Comparison of ENCODE assay signal across 17 mouse cellular contexts in the genomic region with DNA sequence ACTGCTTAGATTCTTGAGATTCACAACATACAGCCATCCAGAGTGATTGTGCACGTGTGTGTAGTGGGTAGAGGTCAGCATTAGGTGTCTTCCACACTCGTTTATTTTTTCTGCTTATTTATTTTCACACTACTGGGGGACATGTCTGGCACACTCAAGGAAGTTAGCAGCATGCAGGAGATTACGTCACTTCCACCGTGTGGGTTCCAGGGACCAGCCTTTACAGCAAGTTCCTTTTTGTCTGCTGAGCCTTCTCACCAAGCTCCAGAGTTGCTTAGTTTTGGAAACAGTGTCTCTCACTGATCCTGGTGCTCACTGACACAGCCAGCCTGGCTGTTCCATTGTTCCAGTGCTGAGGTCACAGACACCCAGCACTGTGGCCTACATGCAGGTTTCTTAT. TPM values are rescaled to one million over a fixed set of nuclear protein-coding genes. Genes with fewer than 3 reads are reported as not detected.
DNase-seq lines count a peak whose midpoint lies in the region; ATAC-seq and TF ChIP-seq lines count a peak whose summit lies in the region.
"Had no signal": no experiment of that assay in that cellular context is flagged by ENCODE, and none has a peak within 500 bp of the region (broad histone marks: within the 10 kb centered on the region; RNA-seq: fewer than 3 reads in every experiment).

No protein-coding gene starts in this region.

- 89% methylated on average over 4 of the region's 4 CpGs for WGBS in forebrain, embryonic 11.5 days

- peaks cover 53% of the 10 kb centered on the region for H3K4me1 ChIP-seq in G1E (ENCODE audit: insufficient read depth, low read depth, low read length)
- H3K4me1 ChIP-seq in megakaryocyte, embryonic 14.5 days, result peaks cover 55% of the 10 kb centered on the region
- 0 out of 2 replicates have a peak, but pooled peaks cover 2% of the 10 kb centered on the region for H3K4me1 ChIP-seq in forebrain, embryonic 11.5 days (replicated peaks; ENCODE audit: control insufficient read depth, insufficient read depth, low read length)

- TF ChIP-seq CTCF in G1E (IDR thresholded peaks at IDR 0.05; ENCODE audit: low read depth, low read length), result no peak

- H3K36me3 ChIP-seq in G1E (replicated peaks), result peaks cover 64% of the 10 kb centered on the region
- peaks cover 50% of the 10 kb centered on the region for H3K36me3 ChIP-seq in megakaryocyte, embryonic 14.5 days (replicated peaks; ENCODE audit: low read length)
- peaks cover 6% of the 10 kb centered on the region; the same call in 1 of the 2 replicates for H3K36me3 ChIP-seq in forebrain, embryonic 11.5 days (ENCODE audit: control insufficient read depth, insufficient read depth, low read length)

- no peak overlapping the region for H3K4me3 ChIP-seq in G1E (ENCODE audit: low read depth, low read length)
- peak overlapping the region; percentile 83 for H3K4me3 ChIP-seq in megakaryocyte, embryonic 14.5 days (replicated peaks)
- no peak overlapping the region for H3K4me3 ChIP-seq in forebrain, embryonic 11.5 days (ENCODE audit: low read depth, low read length)
- H3K4me3 ChIP-seq: midbrain, embryonic 15.5 days; neural tube, embryonic 13.5 days had no signal

- no peak for ATAC-seq in G1E (ENCODE audit: extremely low read depth, insufficient number of reproducible peaks, low FRiP score, poor library complexity, severe bottlenecking)
- ATAC-seq in granulocyte monocyte progenitor cell, adult 5-6 weeks (replicated peaks; ENCODE audit: poor library complexity, severe bottlenecking), result peak; percentile 69
- ATAC-seq in forebrain, embryonic 11.5 days (replicated peaks; ENCODE audit: low FRiP score), result no peak
- ATAC-seq: midbrain, embryonic 15.5 days had no signal

- H3K27ac ChIP-seq in forebrain, embryonic 11.5 days (ENCODE audit: low read depth, low read length), result no peak overlapping the region
- H3K27ac ChIP-seq: kidney, postnatal 0 days; midbrain, embryonic 15.5 days; neural tube, embryonic 13.5 days had no signal

- no peak overlapping the region for H3K4me2 ChIP-seq in forebrain, embryonic 11.5 days (ENCODE audit: low read depth, low read length, severe bottlenecking)
- H3K4me2 ChIP-seq: lung, embryonic 14.5 days; midbrain, embryonic 15.5 days; neural tube, embryonic 13.5 days had no signal

- H3K9me3 ChIP-seq in G1E (replicated peaks), result no peaks in the 10 kb centered on the region
- H3K9me3 ChIP-seq in megakaryocyte, embryonic 14.5 days, result no peaks in the 10 kb centered on the region
- H3K9me3 ChIP-seq in forebrain, embryonic 11.5 days (ENCODE audit: control insufficient read depth, low read length), result no peaks in the 10 kb centered on the region
- H3K9me3 ChIP-seq: midbrain, embryonic 15.5 days; neural tube, embryonic 13.5 days had no signal

- peak; percentile 45 for DNase-seq in layer of hippocampus, adult 11-12 months (ENCODE audit: low spot score)
- no peak for DNase-seq in layer of hippocampus, adult 8-10 months (ENCODE audit: low spot score in 2 of 2)
- DNase-seq in G1E (ENCODE audit: low spot score), result peak; percentile 14
- no peak for DNase-seq in forebrain, embryonic 11.5 days (ENCODE audit: low spot score)
- DNase-seq in embryo, embryonic 10 days (ENCODE audit: low spot score), result no peak
- no peak for DNase-seq in cerebellum, adult 9-10 months
- DNase-seq: cerebellum, adult 8-10 months; lung, embryonic 14.5 days had no signal

- no peaks in the 10 kb centered on the region for H3K27me3 ChIP-seq in G1E (ENCODE audit: insufficient read depth, low read length)
- H3K27me3 ChIP-seq in megakaryocyte, embryonic 14.5 days (replicated peaks), result no peaks in the 10 kb centered on the region
- no peaks in the 10 kb centered on the region for H3K27me3 ChIP-seq in forebrain, embryonic 11.5 days (ENCODE audit: control insufficient read depth, insufficient read depth, low read length)

- H3K9ac ChIP-seq in forebrain, embryonic 11.5 days (ENCODE audit: low read length), result no peak overlapping the region
- H3K9ac ChIP-seq: lung, embryonic 14.5 days; midbrain, embryonic 15.5 days; neural tube, embryonic 13.5 days had no signal

RNA-seq across cellular contexts. Expression of gene Gm17324, which starts 2.8 kb away (rescaled TPM):
- 1 to 10 TPM in 1 of 4 experiments, under 1 TPM in 3; 0.60 to 1.3 (median 0.79) TPM for total RNA-seq in layer of hippocampus, adult 8-10 months (2022)
- total RNA-seq in G1E (2014; fragmentation: Nextera tagmentation), result not detected in 2 replicates
- 0.35 TPM in 1 of 2 replicates, not detected in the other for total RNA-seq in G1E (2017)
- 0.08 TPM in 1 of 2 replicates, not detected in the other for polyA plus RNA-seq in G1E (2012)
- not detected in 2 replicates for total RNA-seq in granulocyte monocyte progenitor cell, adult 5-6 weeks (2014; fragmentation: Nextera tagmentation)
- total RNA-seq in granulocyte monocyte progenitor cell, adult 5-6 weeks (2017), result 0.46 TPM in 1 of 2 replicates, not detected in the other
- 0.54 TPM in 1 of 2 replicates, not detected in the other for polyA plus RNA-seq in megakaryocyte, embryonic 14.5 days (2012; ENCODE audit: insufficient read depth, low replicate concordance)
- polyA plus RNA-seq in forebrain, embryonic 11.5 days (2014; fragmentation: Nextera tagmentation; extraction: Ambion mirVana), result 0.72 and 0.80 TPM in 2 replicates
- total RNA-seq: heart, postnatal 10 days had no signal
- polyA plus RNA-seq: small intestine, adult 2 months had no signal

RNA-seq across cellular contexts. Expression of gene Mto1, which starts 3.4 kb away (rescaled TPM):
- total RNA-seq in layer of hippocampus, adult 8-10 months (2022), result 10 to 100 TPM; 20.4 to 27.7 (median 26.1) TPM
- 39.3 and 41.4 TPM in 2 replicates for total RNA-seq in G1E (2014; fragmentation: Nextera tagmentation)
- 35.1 and 35.5 TPM in 2 replicates for total RNA-seq in G1E (2017)
- polyA plus RNA-seq in G1E (2012), result 13.7 and 18.3 TPM in 2 replicates
- 27.8 and 43.2 TPM in 2 replicates for total RNA-seq in granulocyte monocyte progenitor cell, adult 5-6 weeks (2014; fragmentation: Nextera tagmentation)
- total RNA-seq in granulocyte monocyte progenitor cell, adult 5-6 weeks (2017), result 30.2 and 31.5 TPM in 2 replicates
- polyA plus RNA-seq in megakaryocyte, embryonic 14.5 days (2012; ENCODE audit: insufficient read depth, low replicate concordance), result 5.6 and 19.5 TPM in 2 replicates
- polyA plus RNA-seq in forebrain, embryonic 11.5 days (2014; fragmentation: Nextera tagmentation; extraction: Ambion mirVana), result 28.0 and 30.6 TPM in 2 replicates

RNA-seq across cellular contexts. Expression of gene Cgas, which starts 8.3 kb away (rescaled TPM):
- 1 to 10 TPM in 2 of 4 experiments, under 1 TPM in 2; 0.68 to 1.5 (median 0.91) TPM for total RNA-seq in layer of hippocampus, adult 8-10 months (2022)
- total RNA-seq in G1E (2014; fragmentation: Nextera tagmentation), result not detected in 2 replicates
- 0.12 and 0.16 TPM in 2 replicates for total RNA-seq in G1E (2017)
- polyA plus RNA-seq in G1E (2012), result 0.02 TPM in 1 of 2 replicates, not detected in the other
- total RNA-seq in granulocyte monocyte progenitor cell, adult 5-6 weeks (2014; fragmentation: Nextera tagmentation), result 23.1 and 24.9 TPM in 2 replicates
- 20.1 and 23.2 TPM in 2 replicates for total RNA-seq in granulocyte monocyte progenitor cell, adult 5-6 weeks (2017)
- polyA plus RNA-seq in megakaryocyte, embryonic 14.5 days (2012; ENCODE audit: insufficient read depth, low replicate concordance), result 2.0 and 2.8 TPM in 2 replicates
- polyA plus RNA-seq in forebrain, embryonic 11.5 days (2014; fragmentation: Nextera tagmentation; extraction: Ambion mirVana), result 0.39 and 0.44 TPM in 2 replicates

RNA-seq across cellular contexts. Expression of gene Eef1a1, which starts 37.6 kb away (rescaled TPM):
- total RNA-seq in layer of hippocampus, adult 8-10 months (2022), result 1,000 to 10,000 TPM; 2,504 to 3,682 (median 3,062) TPM
- total RNA-seq in G1E (2014; fragmentation: Nextera tagmentation) (20,210 and 21,324 TPM in 2 replicates), G1E (2017) (8,565 and 9,264 TPM in 2 replicates)
- polyA plus RNA-seq in G1E (2012), result 1,062 and 1,118 TPM in 2 replicates
- total RNA-seq in granulocyte monocyte progenitor cell, adult 5-6 weeks (2014; fragmentation: Nextera tagmentation), result 11,615 and 12,636 TPM in 2 replicates
- total RNA-seq in granulocyte monocyte progenitor cell, adult 5-6 weeks (2017), result 9,337 and 10,965 TPM in 2 replicates
- polyA plus RNA-seq in megakaryocyte, embryonic 14.5 days (2012; ENCODE audit: insufficient read depth, low replicate concordance), result 154 and 597 TPM in 2 replicates
- polyA plus RNA-seq in forebrain, embryonic 11.5 days (2014; fragmentation: Nextera tagmentation; extraction: Ambion mirVana), result 4,522 and 4,661 TPM in 2 replicates

RNA-seq across cellular contexts. Expression of gene Ddx43, which starts 55.8 kb away (rescaled TPM):
- under 1 TPM in 2 of 4 experiments, not detected in 2; 0.14 to 0.20 TPM for total RNA-seq in layer of hippocampus, adult 8-10 months (2022)
- total RNA-seq in G1E (2014; fragmentation: Nextera tagmentation) (not detected in 2 replicates), G1E (2017) (0.05 TPM in 1 of 2 replicates, not detected in the other)
- not detected in 2 replicates for polyA plus RNA-seq in G1E (2012)
- total RNA-seq in granulocyte monocyte progenitor cell, adult 5-6 weeks (2014; fragmentation: Nextera tagmentation), result 0.28 TPM in 1 of 2 replicates, not detected in the other
- total RNA-seq in granulocyte monocyte progenitor cell, adult 5-6 weeks (2017), result 0.04 TPM in 1 of 2 replicates, not detected in the other
- polyA plus RNA-seq in megakaryocyte, embryonic 14.5 days (2012; ENCODE audit: insufficient read depth, low replicate concordance), result 0.07 TPM in 1 of 2 replicates, not detected in the other
- 0.28 and 0.49 TPM in 2 replicates for polyA plus RNA-seq in forebrain, embryonic 11.5 days (2014; fragmentation: Nextera tagmentation; extraction: Ambion mirVana)
- total RNA-seq: heart, postnatal 10 days; left cerebral cortex, postnatal 36 days had no signal
- polyA plus RNA-seq: gonadal fat pad, adult 2 months; small intestine, adult 2 months had no signal

Comparison
In these comparisons a context has a peak if more than half of its experiments do, and no peak if none do; other contexts are left out.
1. DNase-seq: peak in layer of hippocampus, adult 11-12 months (single experiment) and G1E (single experiment); none in layer of hippocampus, adult 8-10 months (0 of 2), forebrain, embryonic 11.5 days (single experiment), embryo, embryonic 10 days (single experiment) and cerebellum, adult 9-10 months (single experiment).
2. RNA of gene Cgas, which starts 8.3 kb away (total RNA-seq): 20.1 to 24.9 TPM in granulocyte monocyte progenitor cell, adult 5-6 weeks; 0.68 to 1.5 TPM in layer of hippocampus, adult 8-10 months and 0.12 to 0.16 TPM in G1E; every median in the first group is over 4 times any median in the second.